Mouse (Mus musculus) kidney, embryonic 14.5 days (tissue): Measurements from ENCODE around the gene 4930548H24Rik. TPM values are rescaled to one million over a fixed set of nuclear protein-coding genes. Genes with fewer than 3 reads are reported as not detected.
"Not testable (repeated sequence)": the region's sequence is repeated elsewhere in the genome, so short reads cannot be mapped to it uniquely, and the experiment has no call there.

Experiments used
- ATAC-seq: fragments of 200-750 bp; cut with Nextera tagmentation; 2 replicates; pipeline ENCODE4 v1.8.0; 2017; ENCODE audit warnings: moderate number of reproducible peaks, mild to moderate bottlenecking, moderate TSS enrichment, moderate library complexity; ENCODE audit not compliant: low FRiP score, low TSS enrichment
- H3K27ac ChIP-seq: fragments of 300-500 bp; sonication (generic); 2 replicates; pipeline ENCODE4 v1.5.1; 2014; ENCODE audit warnings: low read depth, mild to moderate bottlenecking, low read length, moderate library complexity, mixed read lengths
- H3K27me3 ChIP-seq: fragments of 300-500 bp; sonication (generic); 2 replicates; pipeline ENCODE4 v1.6.1; 2014; ENCODE audit warnings: mild to moderate bottlenecking, low read length; ENCODE audit not compliant: control insufficient read depth, insufficient read depth
- H3K36me3 ChIP-seq: fragments of 300-500 bp; sonication (generic); 2 replicates; pipeline ENCODE4 v1.6.1; 2014; ENCODE audit warnings: low read length, mixed read lengths; ENCODE audit not compliant: control insufficient read depth, insufficient read depth
- H3K4me1 ChIP-seq: fragments of 300-500 bp; sonication (generic); 2 replicates; pipeline ENCODE4 v1.6.1; 2014; ENCODE audit warnings: low read length, mixed read lengths; ENCODE audit not compliant: control insufficient read depth, insufficient read depth
- H3K4me2 ChIP-seq: fragments of 300-500 bp; sonication (generic); replicated peaks from 2 replicates; pipeline ENCODE4 v1.6.1; 2014; ENCODE audit warnings: low read depth, mild to moderate bottlenecking, low read length
- H3K4me3 ChIP-seq: fragments of 300-500 bp; sonication (generic); 2 replicates; pipeline ENCODE4 v1.5.1; 2014; ENCODE audit warnings: mild to moderate bottlenecking, low read length
- H3K9ac ChIP-seq: fragments of 300-500 bp; sonication (generic); 2 replicates; pipeline ENCODE4 v1.6.1; 2014; ENCODE audit warnings: low read depth, mild to moderate bottlenecking, low read length, moderate library complexity
- H3K9me3 ChIP-seq: fragments of 300-500 bp; sonication (generic); 2 replicates; pipeline ENCODE4 v1.6.1; 2016; ENCODE audit warnings: low read length; ENCODE audit not compliant: control insufficient read depth
- WGBS: fragments of 180-500 bp; shearing (Covaris S2); extraction: QIAGEN DNeasy Blood & Tissue Kit; methylation state at CpG from one replicate; pipeline ENCODE4 v1.1.7; 2014; 5-methylcytosine and 5-hydroxymethylcytosine counted together
- polyA plus RNA-seq: library from polyadenylated mRNA; unstranded; fragments of >200 nt; fragmentation: Nextera tagmentation; extraction: Ambion mirVana; gene quantifications from 2 replicates; pipeline ENCODE4 v1.2.1, GENCODE M21; 2014

4930548H24Rik gene
- polyA plus RNA-seq, 1 experiment from 2014 or later: 0.08 TPM

DNA sequence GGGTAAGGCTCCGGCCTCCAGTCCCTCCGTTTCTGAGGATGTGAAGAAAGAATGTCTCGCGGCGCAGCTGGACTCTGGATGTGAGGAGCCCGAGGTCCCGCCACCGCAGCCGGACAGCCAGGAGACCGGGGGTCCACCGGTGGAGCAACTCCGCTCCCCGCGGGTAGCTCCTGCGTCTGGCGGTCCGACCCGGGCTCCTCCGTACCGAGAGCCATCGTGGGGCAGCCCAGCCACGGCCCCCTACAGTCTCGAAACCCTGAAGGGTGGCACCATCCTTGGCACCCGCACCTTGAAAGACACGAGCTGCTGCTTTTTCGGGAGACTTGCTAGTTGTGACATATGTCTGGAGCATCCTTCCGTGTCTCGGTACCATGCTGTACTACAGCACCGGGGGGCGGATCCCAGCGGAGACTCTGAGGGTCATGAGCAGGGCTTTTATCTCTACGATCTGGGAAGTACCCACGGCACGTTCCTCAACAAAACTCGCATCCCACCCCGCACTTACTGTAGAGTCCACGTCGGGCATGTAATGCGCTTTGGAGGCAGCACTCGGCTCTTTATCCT, 41.7 kb downstream of the 4930548H24Rik start:
- H3K9ac ChIP-seq: peak overlapping the region; percentile 81
- H3K27me3 ChIP-seq: no peaks in the 10 kb centered on the region
- peak overlapping the region; percentile 83 for H3K27ac ChIP-seq
- no peaks in the 10 kb centered on the region for H3K9me3 ChIP-seq
- peak overlapping the region; percentile 98 for H3K4me3 ChIP-seq
- peak overlapping the region; percentile 93 for H3K4me2 ChIP-seq
- 3% methylated on average over 33 of the region's 40 CpGs for WGBS
- H3K4me1 ChIP-seq: peaks cover 16% of the 10 kb centered on the region
- no peak; the same call in 1 of the 2 replicates for ATAC-seq
- H3K36me3 ChIP-seq: peaks cover 25% of the 10 kb centered on the region

DNA sequence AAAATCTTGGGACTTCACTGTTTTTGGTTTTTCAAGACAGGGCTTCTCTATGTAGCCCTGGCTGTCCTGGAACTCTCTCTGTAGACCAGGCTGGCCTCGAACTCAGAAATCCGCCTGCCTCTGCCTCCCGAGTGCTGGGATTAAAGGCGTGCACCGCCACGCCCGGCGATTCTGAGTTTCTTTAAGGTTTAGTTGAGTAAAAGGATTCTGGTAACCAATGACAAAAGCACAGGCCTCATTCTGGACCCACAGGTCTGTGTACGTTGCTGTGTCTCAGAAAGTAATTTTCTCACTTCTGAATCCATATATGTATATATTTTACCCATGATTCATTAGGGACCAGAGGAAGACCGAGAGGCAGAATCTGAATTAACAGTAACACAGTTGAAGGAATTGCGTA, 42.2 kb downstream of the 4930548H24Rik start, which contains the start of gene Supt7l:
Gene Supt7l, minus strand, starts transcription at position 101 of the 400 bp plus-strand sequence.
- H3K36me3 ChIP-seq: peaks cover 25% of the 10 kb centered on the region
- peaks cover 16% of the 10 kb centered on the region for H3K4me1 ChIP-seq
- H3K9ac ChIP-seq: peak within 1 kb of the TSS; percentile 81
- H3K27ac ChIP-seq: peak within 1 kb of the TSS; percentile 83
- H3K4me2 ChIP-seq: peak within 1 kb of the TSS; percentile 93
- H3K27me3 ChIP-seq, H3K9me3 ChIP-seq, ATAC-seq: not testable (repeated sequence)
- peak within 1 kb of the TSS; percentile 98 for H3K4me3 ChIP-seq
- 81% methylated on average over 11 of the region's 11 CpGs for WGBS

DNA sequence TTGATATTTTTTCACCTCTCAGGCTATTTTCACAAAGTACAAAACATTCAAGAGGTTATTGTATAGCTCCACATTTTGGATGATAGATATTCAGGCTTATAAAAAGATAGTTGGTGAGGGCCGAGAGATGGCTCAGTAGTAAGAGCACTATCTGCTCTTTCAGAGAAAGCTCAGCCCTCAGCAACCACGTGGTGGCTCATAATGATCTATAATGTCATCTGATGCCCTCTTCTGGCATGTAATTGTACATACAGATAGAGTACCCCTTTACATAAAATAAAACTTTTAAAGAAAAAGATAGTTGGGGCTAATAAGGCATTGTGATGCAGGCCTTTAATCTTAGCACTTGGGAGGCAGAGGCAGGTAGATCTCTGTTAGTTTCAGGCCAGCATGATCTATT, 43.0 kb downstream of the 4930548H24Rik start:
- Histone ChIP-seq H3K36me3 (peaks cover 32% of the 10 kb centered on the region), H3K4me3 (no peak overlapping the region), H3K9ac (no peak overlapping the region), H3K4me2 (no peak overlapping the region), H3K4me1 (peaks cover 16% of the 10 kb centered on the region), H3K27ac (no peak overlapping the region), H3K9me3 (no peaks in the 10 kb centered on the region), H3K27me3 (no peaks in the 10 kb centered on the region)
- 59% methylated on average over 2 of the region's 2 CpGs for WGBS
- no peak for ATAC-seq

DNA sequence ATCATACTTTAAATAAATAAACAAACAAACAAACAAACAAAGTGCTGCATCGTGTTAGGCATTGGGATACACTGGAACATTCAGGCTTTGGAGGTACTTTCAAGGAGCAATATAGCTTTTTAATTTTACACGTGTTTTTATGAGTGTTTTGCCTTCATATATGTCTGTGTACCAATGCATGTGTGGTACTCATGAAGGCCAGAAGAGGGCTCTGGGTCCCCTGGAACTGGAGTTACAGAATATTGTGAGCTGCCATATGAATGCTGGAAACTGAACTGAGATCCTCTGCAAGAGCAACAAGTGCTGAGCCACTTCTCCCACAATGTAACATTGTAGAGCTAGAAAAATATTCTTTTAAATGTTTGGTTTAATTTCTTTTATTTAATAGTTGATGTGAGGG, 49.7 kb downstream of the 4930548H24Rik start:
- H3K9me3 ChIP-seq: no peaks in the 10 kb centered on the region

More for the DNA sequence above, 49.7 kb downstream of the 4930548H24Rik start:
- Histone ChIP-seq H3K27me3 (no peaks in the 10 kb centered on the region), H3K4me3 (no peak overlapping the region), H3K4me2 (no peak overlapping the region), H3K36me3 (peaks cover 81% of the 10 kb centered on the region), H3K4me1 (no peaks in the 10 kb centered on the region), H3K9ac (no peak overlapping the region), H3K27ac (no peak overlapping the region)
- ATAC-seq: no peak
- WGBS: 89% methylated on average over 2 of the region's 2 CpGs

Other genes with a start within 250 kb of the 4930548H24Rik start
- gene Nrbp1, start 244.9 kb upstream of the 4930548H24Rik start, polyA plus RNA-seq: 115 and 153 TPM in 2 replicates
- gene Gm9970, start 244.5 kb upstream of the 4930548H24Rik start, polyA plus RNA-seq: 0.39 and 0.72 TPM in 2 replicates
- 28.0 and 31.8 TPM in 2 replicates for gene Krtcap3, start 234.0 kb upstream of the 4930548H24Rik start, polyA plus RNA-seq
- gene Ift172, start 194.6 kb upstream of the 4930548H24Rik start, polyA plus RNA-seq: 26.3 and 31.9 TPM in 2 replicates
- gene Fndc4, start 189.7 kb upstream of the 4930548H24Rik start, polyA plus RNA-seq: 42.8 and 55.6 TPM in 2 replicates
- gene Gckr, start 188.3 kb upstream of the 4930548H24Rik start, polyA plus RNA-seq: 0.76 TPM in 1 of 2 replicates, not detected in the other
- 27.4 and 55.0 TPM in 2 replicates for gene Zfp512, start 33.3 kb upstream of the 4930548H24Rik start, polyA plus RNA-seq
- 55.8 and 72.0 TPM in 2 replicates for gene Gpn1, start 9.0 kb downstream of the 4930548H24Rik start, polyA plus RNA-seq
- 31.1 and 31.2 TPM in 2 replicates for gene Slc4a1ap, start 41.3 kb downstream of the 4930548H24Rik start, polyA plus RNA-seq
- 18.5 and 23.8 TPM in 2 replicates for gene Supt7l, start 42.1 kb downstream of the 4930548H24Rik start, polyA plus RNA-seq
- gene Mrpl33, start 111.2 kb downstream of the 4930548H24Rik start, polyA plus RNA-seq: 253 and 349 TPM in 2 replicates
- 3.1 and 3.2 TPM in 2 replicates for gene Rbks, start 211.9 kb downstream of the 4930548H24Rik start, polyA plus RNA-seq
- gene Babam2, start 211.9 kb downstream of the 4930548H24Rik start, polyA plus RNA-seq: 60.6 and 68.5 TPM in 2 replicates